In genomic region chr9:95188362-95189217, GRCm38 (mm10) we compare ENCODE assay signal across 9 mouse cellular contexts.
DNase-seq lines count a peak whose midpoint lies in the region; ATAC-seq and TF ChIP-seq lines count a peak whose summit lies in the region.
"Had no signal": no experiment of that assay in that cellular context is flagged by ENCODE, and none has a peak within 500 bp of the region (broad histone marks: within the 10 kb centered on the region; RNA-seq: fewer than 3 reads in every experiment).

No protein-coding gene starts in this region.

- intact Hi-C loops in heart, adult 2 months (cut with DNase I) = loop anchor here (10.0 kb wide), 1 partner anchor 326 kb away; the partner anchor contains the start of gene U2surp

- DNase-seq in lung, adult 18-20 months = peak; percentile 18 to 55
- no peak for DNase-seq in lung, adult 2 months
- peak; percentile 41 to 67 for DNase-seq in heart, adult 2 months
- DNase-seq in yolk sac, embryonic 10.5 days (ENCODE audit: low spot score) = peak; percentile 57
- no peak for DNase-seq in cerebellum, postnatal 25 days
- DNase-seq in thymus, postnatal 4 days = no peak
- no peak for DNase-seq in layer of hippocampus, adult 9-10 months (ENCODE audit: low spot score)

- no peaks in the 10 kb centered on the region for H3K9me3 ChIP-seq in limb, embryonic 15.5 days

- H3K9ac ChIP-seq in heart, adult 2 months (ENCODE audit: low read depth, low read length) = no peak overlapping the region
- no peak overlapping the region for H3K9ac ChIP-seq in limb, embryonic 15.5 days

- TF ChIP-seq EP300 in heart, adult 2 months (IDR thresholded peaks at IDR 0.05; ENCODE audit: insufficient read depth, low read depth, low read length) = no peak

- H3K4me3 ChIP-seq in lung, adult 2 months (replicated peaks; ENCODE audit: extremely low read depth, low read depth, low read length) = no peak overlapping the region
- H3K4me3 ChIP-seq in heart, adult 2 months = no peak overlapping the region
- H3K4me3 ChIP-seq in limb, embryonic 15.5 days = no peak overlapping the region

- no peak for ATAC-seq in limb, embryonic 15.5 days (ENCODE audit: insufficient number of reproducible peaks, low FRiP score, low TSS enrichment, low read depth)

- no peak overlapping the region; the same call in 1 of the 2 replicates for H3K27ac ChIP-seq in heart, adult 2 months
- peak overlapping the region; percentile 54; the same call in 1 of the 2 replicates for H3K27ac ChIP-seq in limb, embryonic 15.5 days
- H3K27ac ChIP-seq: kidney, postnatal 0 days had no signal

- no peaks in the 10 kb centered on the region for H3K79me2 ChIP-seq in heart, adult 2 months (replicated peaks; ENCODE audit: control insufficient read depth, insufficient read depth, low read length)

- H3K27me3 ChIP-seq in heart, adult 2 months (ENCODE audit: control insufficient read depth, insufficient read depth, low read length) = no peaks in the 10 kb centered on the region
- H3K27me3 ChIP-seq in limb, embryonic 15.5 days = no peaks in the 10 kb centered on the region

- H3K4me1 ChIP-seq in lung, adult 2 months (ENCODE audit: control insufficient read depth, insufficient read depth, low read length) = peaks cover 16% of the 10 kb centered on the region
- H3K4me1 ChIP-seq in heart, adult 2 months (ENCODE audit: control insufficient read depth, insufficient read depth, low read length) = peaks cover 9% of the 10 kb centered on the region
- H3K4me1 ChIP-seq in limb, embryonic 15.5 days = peaks cover 38% of the 10 kb centered on the region

- no peak overlapping the region for H3K4me2 ChIP-seq in limb, embryonic 15.5 days

- TF ChIP-seq POLR2A in lung, adult 2 months (IDR thresholded peaks at IDR 0.05; ENCODE audit: borderline replicate concordance, extremely low read depth, low read depth, low read length) = no peak
- TF ChIP-seq POLR2A in heart, adult 2 months (IDR thresholded peaks at IDR 0.05; ENCODE audit: insufficient read depth, low read depth, low read length) = no peak

- H3K36me3 ChIP-seq in heart, adult 2 months (ENCODE audit: control insufficient read depth, insufficient read depth, low read length) = no peaks in the 10 kb centered on the region
- H3K36me3 ChIP-seq in limb, embryonic 15.5 days = no peaks in the 10 kb centered on the region

- TF ChIP-seq CTCF in lung, adult 2 months (IDR thresholded peaks at IDR 0.05; ENCODE audit: insufficient read depth, low read length) = no peak
- no peak for TF ChIP-seq CTCF in heart, adult 2 months (IDR thresholded peaks at IDR 0.05)

- 31% methylated on average over 8 of the region's 8 CpGs for WGBS in lung, adult 2 months
- 39% methylated on average over 8 of the region's 8 CpGs for WGBS in heart, adult 2 months
- WGBS in limb, embryonic 15.5 days = 52% methylated on average over 8 of the region's 8 CpGs

Comparison
In these comparisons a context has a peak if more than half of its experiments do, and no peak if none do; other contexts are left out.
1. DNase-seq: peak in lung, adult 18-20 months (2 of 2), heart, adult 2 months (2 of 2) and yolk sac, embryonic 10.5 days (single experiment); none in lung, adult 2 months (single experiment), cerebellum, postnatal 25 days (0 of 2), thymus, postnatal 4 days (single experiment) and layer of hippocampus, adult 9-10 months (single experiment).